ENCODE assay signal across 8 mouse cellular contexts in the genomic region with DNA sequence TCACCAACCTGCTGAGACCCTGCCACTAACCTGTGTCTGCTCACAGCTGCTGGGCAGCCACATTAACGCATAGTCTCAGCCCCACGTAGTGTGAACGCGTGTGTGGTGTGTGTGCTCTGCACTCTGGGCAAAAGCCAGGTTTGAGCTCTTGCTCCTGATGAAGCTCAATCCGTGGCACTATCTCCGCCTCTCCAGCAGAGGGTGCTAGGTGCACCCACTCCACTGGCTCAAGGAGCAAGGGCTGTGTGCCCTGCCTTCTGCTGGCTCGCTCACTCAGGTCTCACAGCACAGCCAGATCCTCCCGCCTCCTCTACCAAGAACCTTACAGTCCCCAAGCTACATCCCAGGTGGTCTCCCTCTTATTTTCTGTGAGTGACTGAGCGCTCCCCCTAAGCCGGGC. TPM values are rescaled to one million over a fixed set of nuclear protein-coding genes. Genes with fewer than 3 reads are reported as not detected.
DNase-seq lines count a peak whose midpoint lies in the region; ATAC-seq and TF ChIP-seq lines count a peak whose summit lies in the region.

No protein-coding gene starts in this region.

- H3K27ac ChIP-seq in heart, adult 2 months = no peak overlapping the region
- no peak overlapping the region for H3K27ac ChIP-seq in heart, embryonic 12.5 days (ENCODE audit: poor library complexity, severe bottlenecking)
- H3K27ac ChIP-seq in embryonic facial prominence, embryonic 11.5 days (replicated peaks; ENCODE audit: low read depth, low read length) = peak overlapping the region; percentile 10; the same call in 1 of the 2 replicates
- H3K27ac ChIP-seq in left cerebral cortex, adult 2 months = peak overlapping the region; percentile 3

- 63% methylated on average over 10 of the region's 10 CpGs for WGBS in heart, adult 2 months
- 71% methylated on average over 10 of the region's 10 CpGs for WGBS in heart, embryonic 12.5 days
- 54% methylated on average over 10 of the region's 10 CpGs for WGBS in embryonic facial prominence, embryonic 11.5 days

- intact Hi-C loops in heart, adult 2 months (cut with DNase I) = loop anchor here (5.0 kb wide), 1 partner anchor 48 kb away; no protein-coding TSS in a partner anchor
- intact Hi-C loops in left cerebral cortex, adult 2 months (cut with DNase I) = loop anchor here (1.0 to 10.0 kb wide), 2 partner anchors 21 to 374 kb away; partner anchors contain the start of genes Akr7a5, Otud3 and Pqlc2

- peaks cover 4% of the 10 kb centered on the region for H3K4me1 ChIP-seq in heart, adult 2 months (ENCODE audit: control insufficient read depth, insufficient read depth, low read length)
- peaks cover 24% of the 10 kb centered on the region for H3K4me1 ChIP-seq in heart, embryonic 12.5 days (replicated peaks)
- H3K4me1 ChIP-seq in embryonic facial prominence, embryonic 11.5 days (ENCODE audit: control insufficient read depth, insufficient read depth, low read length) = no peaks in the 10 kb centered on the region
- peaks cover 95% of the 10 kb centered on the region for H3K4me1 ChIP-seq in megakaryocyte, embryonic 14.5 days

- no peak overlapping the region for H3K4me3 ChIP-seq in heart, adult 2 months
- H3K4me3 ChIP-seq in heart, embryonic 12.5 days = no peak overlapping the region
- no peak overlapping the region for H3K4me3 ChIP-seq in embryonic facial prominence, embryonic 11.5 days (ENCODE audit: low read depth, low read length)
- H3K4me3 ChIP-seq in left cerebral cortex, adult 2 months = no peak overlapping the region
- H3K4me3 ChIP-seq in megakaryocyte, embryonic 14.5 days (replicated peaks) = peak overlapping the region; percentile 59

- H3K9me3 ChIP-seq in heart, embryonic 12.5 days (replicated peaks) = no peaks in the 10 kb centered on the region
- no peaks in the 10 kb centered on the region for H3K9me3 ChIP-seq in embryonic facial prominence, embryonic 11.5 days (replicated peaks; ENCODE audit: control insufficient read depth, low read length)
- H3K9me3 ChIP-seq in megakaryocyte, embryonic 14.5 days = no peaks in the 10 kb centered on the region

- no peaks in the 10 kb centered on the region for H3K36me3 ChIP-seq in heart, adult 2 months (ENCODE audit: control insufficient read depth, insufficient read depth, low read length)
- H3K36me3 ChIP-seq in heart, embryonic 12.5 days = peaks cover 77% of the 10 kb centered on the region
- peaks cover 4% of the 10 kb centered on the region for H3K36me3 ChIP-seq in embryonic facial prominence, embryonic 11.5 days (replicated peaks; ENCODE audit: control insufficient read depth, insufficient read depth, low read depth, low read length)
- H3K36me3 ChIP-seq in megakaryocyte, embryonic 14.5 days (replicated peaks; ENCODE audit: low read length) = peaks cover 92% of the 10 kb centered on the region

- no peaks in the 10 kb centered on the region for H3K27me3 ChIP-seq in heart, adult 2 months (ENCODE audit: control insufficient read depth, insufficient read depth, low read length)
- no peaks in the 10 kb centered on the region for H3K27me3 ChIP-seq in heart, embryonic 12.5 days (replicated peaks)
- no peaks in the 10 kb centered on the region for H3K27me3 ChIP-seq in embryonic facial prominence, embryonic 11.5 days (ENCODE audit: control insufficient read depth, insufficient read depth, low read length)
- no peaks in the 10 kb centered on the region for H3K27me3 ChIP-seq in megakaryocyte, embryonic 14.5 days (replicated peaks)

- ATAC-seq in heart, embryonic 12.5 days (ENCODE audit: insufficient number of reproducible peaks, low FRiP score) = no peak
- peak; percentile 49; the same call in 1 of the 2 replicates for ATAC-seq in embryonic facial prominence, embryonic 11.5 days (replicated peaks; ENCODE audit: insufficient number of reproducible peaks, low FRiP score, low TSS enrichment, low read depth)

- no peak for TF ChIP-seq POLR2A in heart, adult 2 months (IDR thresholded peaks at IDR 0.05; ENCODE audit: insufficient read depth, low read depth, low read length)

- TF ChIP-seq EP300 in heart, adult 2 months (IDR thresholded peaks at IDR 0.05; ENCODE audit: insufficient read depth, low read depth, low read length) = 0 out of 2 replicates have a peak, but pooled peaks have one; percentile 5

- peak; percentile 83 for TF ChIP-seq CTCF in heart, adult 2 months (IDR thresholded peaks at IDR 0.05)
- peak; percentile 87 for TF ChIP-seq CTCF in left cerebral cortex, adult 2 months (IDR thresholded peaks at IDR 0.05)

- H3K4me2 ChIP-seq in heart, embryonic 12.5 days = no peak overlapping the region
- no peak overlapping the region for H3K4me2 ChIP-seq in embryonic facial prominence, embryonic 11.5 days (ENCODE audit: low read depth, low read length)

- no peaks in the 10 kb centered on the region for H3K79me2 ChIP-seq in heart, adult 2 months (replicated peaks; ENCODE audit: control insufficient read depth, insufficient read depth, low read length)

- DNase-seq in heart, adult 2 months = peak; percentile 48 to 49
- DNase-seq in adrenal gland, postnatal 10 days = peak; percentile 71
- peak; percentile 73 for DNase-seq in embryonic facial prominence, embryonic 11.5 days (ENCODE audit: low spot score)
- peak; percentile 61 for DNase-seq in induced T-regulatory cell, adult 2 months (ENCODE audit: low read depth)
- DNase-seq in left cerebral cortex, adult 2 months (ENCODE audit: extremely low spot score in 1 of 2, low spot score in 2 of 2) = peak; percentile 50 to 56
- DNase-seq in telencephalon, adult 2 months (ENCODE audit: low read depth, low spot score) = peak; percentile 47

- no peak overlapping the region for H3K9ac ChIP-seq in heart, adult 2 months (ENCODE audit: low read depth, low read length)
- no peak overlapping the region for H3K9ac ChIP-seq in heart, embryonic 12.5 days
- no peak overlapping the region for H3K9ac ChIP-seq in embryonic facial prominence, embryonic 11.5 days (replicated peaks; ENCODE audit: low read length)

RNA-seq across cellular contexts. Expression of gene Pqlc2, which starts 21.5 kb away (rescaled TPM):
- total RNA-seq in heart, adult 2 months (2021) = 1 to 10 TPM; 5.1 to 5.9 TPM
- 22.7 and 22.8 TPM in 2 replicates for polyA plus RNA-seq in heart, adult 2 months (2012; rRNA removed)
- polyA plus RNA-seq in heart, embryonic 12.5 days (2016; fragmentation: Nextera tagmentation; extraction: Ambion mirVana) = 10.6 and 11.3 TPM in 2 replicates
- total RNA-seq in adrenal gland, postnatal 10 days (2021) = 1 to 10 TPM; 8.0 to 8.7 TPM
- 13.5 and 14.2 TPM in 2 replicates for polyA plus RNA-seq in embryonic facial prominence, embryonic 11.5 days (2014; fragmentation: Nextera tagmentation; extraction: Ambion mirVana)
- total RNA-seq in left cerebral cortex, adult 2 months (2021) = 10 to 100 TPM; 13.3 to 13.9 TPM
- polyA plus RNA-seq in megakaryocyte, embryonic 14.5 days (2012; ENCODE audit: insufficient read depth, low replicate concordance) = 26.5 and 33.4 TPM in 2 replicates

RNA-seq across cellular contexts. Expression of gene Akr7a5, which starts 21.5 kb away (rescaled TPM):
- total RNA-seq in heart, adult 2 months (2021) = 10 to 100 TPM; 48.4 to 51.3 TPM
- 30.9 and 40.2 TPM in 2 replicates for polyA plus RNA-seq in heart, adult 2 months (2012; rRNA removed)
- 51.5 and 54.1 TPM in 2 replicates for polyA plus RNA-seq in heart, embryonic 12.5 days (2016; fragmentation: Nextera tagmentation; extraction: Ambion mirVana)
- 10 to 100 TPM; 65.6 to 67.0 TPM for total RNA-seq in adrenal gland, postnatal 10 days (2021)
- polyA plus RNA-seq in embryonic facial prominence, embryonic 11.5 days (2014; fragmentation: Nextera tagmentation; extraction: Ambion mirVana) = 137 and 146 TPM in 2 replicates
- total RNA-seq in left cerebral cortex, adult 2 months (2021) = 10 to 100 TPM; 27.2 to 27.9 TPM
- polyA plus RNA-seq in megakaryocyte, embryonic 14.5 days (2012; ENCODE audit: insufficient read depth, low replicate concordance) = 35.7 and 43.6 TPM in 2 replicates

Comparison
In these comparisons a context has a peak if more than half of its experiments do, and no peak if none do; other contexts are left out.
1. H3K27ac ChIP-seq: peak in embryonic facial prominence, embryonic 11.5 days (single experiment) and left cerebral cortex, adult 2 months (single experiment); none in heart, adult 2 months (single experiment) and heart, embryonic 12.5 days (single experiment).
2. Peak in every context shown above with its lines, with median percentiles within 50 percentile points of each other: DNase-seq.